Mouse (Mus musculus): ENCODE data around the gene Csrnp1. TPM values are rescaled to one million over a fixed set of nuclear protein-coding genes. Genes with fewer than 3 reads are reported as not detected.
A peak's percentile ranks its signal among the peaks of the same experiment; 100 is the strongest.

Csrnp1 gene
- polyA plus RNA-seq, 1 experiment from 2014 or later: 3.3 TPM

- Histone ChIP-seq H3K4me3 (no peak overlapping the region), H3K4me1 (peaks cover 12% of the 10 kb centered on the region), H3K27me3 (no peaks in the 10 kb centered on the region), H3K4me2 (peak overlapping the region; percentile 47), H3K9ac (peak overlapping the region; percentile 46; the same call in 1 of the 2 replicates), H3K27ac (no peak overlapping the region), H3K36me3 (no peaks in the 10 kb centered on the region), H3K9me3 (no peaks in the 10 kb centered on the region)
- no peak for ATAC-seq (ENCODE audit: insufficient number of reproducible peaks, insufficient read depth, low FRiP score, low TSS enrichment, low read depth)
- WGBS: 7% methylated on average over 21 of the region's 21 CpGs
Observed at GRCm38 (mm10) chr9:119962987-119963667, 21.3 kb downstream of the Csrnp1 start.

GRCm38 (mm10) chr9:119962216-119962615, 22.2 kb downstream of the Csrnp1 start:
- H3K4me2 ChIP-seq: no peak overlapping the region
- no peak for ATAC-seq (ENCODE audit: insufficient number of reproducible peaks, insufficient read depth, low FRiP score, low TSS enrichment, low read depth)
- no peak overlapping the region for H3K4me3 ChIP-seq
- H3K9ac ChIP-seq: no peak overlapping the region
- peaks cover 12% of the 10 kb centered on the region for H3K4me1 ChIP-seq
- no peaks in the 10 kb centered on the region for H3K27me3 ChIP-seq
- H3K36me3 ChIP-seq: no peaks in the 10 kb centered on the region
- WGBS: 72% methylated on average over 4 of the region's 4 CpGs
- H3K9me3 ChIP-seq: no peaks in the 10 kb centered on the region
- no peak overlapping the region for H3K27ac ChIP-seq

- Histone ChIP-seq H3K4me1 (peaks cover 12% of the 10 kb centered on the region), H3K27ac (no peak overlapping the region), H3K4me3 (no peak overlapping the region), H3K27me3 (no peaks in the 10 kb centered on the region), H3K4me2 (no peak overlapping the region), H3K36me3 (no peaks in the 10 kb centered on the region), H3K9me3 (no peaks in the 10 kb centered on the region), H3K9ac (no peak overlapping the region)
- no peak for ATAC-seq (ENCODE audit: insufficient number of reproducible peaks, insufficient read depth, low FRiP score, low TSS enrichment, low read depth)
- 86% methylated on average over 9 of the region's 9 CpGs for WGBS
Observed at GRCm38 (mm10) chr9:119958835-119959234, 25.6 kb downstream of the Csrnp1 start.

- Histone ChIP-seq H3K4me1 (peaks cover 4% of the 10 kb centered on the region; the same call in 1 of the 2 replicates), H3K27ac (no peak overlapping the region), H3K27me3 (no peaks in the 10 kb centered on the region), H3K36me3 (no peaks in the 10 kb centered on the region), H3K4me3 (no peak overlapping the region), H3K9ac (no peak overlapping the region), H3K4me2 (no peak overlapping the region), H3K9me3 (no peaks in the 10 kb centered on the region)
- WGBS: 85% methylated on average over 9 of the region's 9 CpGs
- no peak for ATAC-seq (ENCODE audit: insufficient number of reproducible peaks, insufficient read depth, low FRiP score, low TSS enrichment, low read depth)
Observed at GRCm38 (mm10) chr9:119951388-119951787, 33.1 kb downstream of the Csrnp1 start.

GRCm38 (mm10) chr9:119950434-119950833, 34.0 kb downstream of the Csrnp1 start:
- 45% methylated on average over 6 of the region's 6 CpGs for WGBS
- H3K9ac ChIP-seq: no peak overlapping the region
- no peak overlapping the region for H3K4me2 ChIP-seq
- H3K36me3 ChIP-seq: no peaks in the 10 kb centered on the region
- H3K4me1 ChIP-seq: peaks cover 4% of the 10 kb centered on the region; the same call in 1 of the 2 replicates
- H3K9me3 ChIP-seq: no peaks in the 10 kb centered on the region
- no peaks in the 10 kb centered on the region for H3K27me3 ChIP-seq
- ATAC-seq (ENCODE audit: insufficient number of reproducible peaks, insufficient read depth, low FRiP score, low TSS enrichment, low read depth): no peak
- H3K4me3 ChIP-seq: no peak overlapping the region
- no peak overlapping the region for H3K27ac ChIP-seq

- Histone ChIP-seq H3K27ac (no peak overlapping the region), H3K9me3 (no peaks in the 10 kb centered on the region), H3K9ac (no peak overlapping the region), H3K4me2 (no peak overlapping the region), H3K4me3 (no peak overlapping the region), H3K4me1 (peaks cover 4% of the 10 kb centered on the region; the same call in 1 of the 2 replicates), H3K36me3 (no peaks in the 10 kb centered on the region), H3K27me3 (no peaks in the 10 kb centered on the region)
- no peak for ATAC-seq (ENCODE audit: insufficient number of reproducible peaks, insufficient read depth, low FRiP score, low TSS enrichment, low read depth)
- 33% methylated on average over 3 of the region's 3 CpGs for WGBS
Observed at GRCm38 (mm10) chr9:119948804-119949203, 35.7 kb downstream of the Csrnp1 start.

GRCm38 (mm10) chr9:119945173-119945900, 39.1 kb downstream of the Csrnp1 start:
- Histone ChIP-seq H3K4me2 (no peak overlapping the region), H3K36me3 (no peaks in the 10 kb centered on the region), H3K9ac (no peak overlapping the region), H3K4me1 (peaks cover 1% of the 10 kb centered on the region), H3K4me3 (no peak overlapping the region), H3K27me3 (no peaks in the 10 kb centered on the region), H3K9me3 (no peaks in the 10 kb centered on the region), H3K27ac (no peak overlapping the region)
- WGBS: 67% methylated on average over 12 of the region's 12 CpGs
- ATAC-seq (ENCODE audit: insufficient number of reproducible peaks, insufficient read depth, low FRiP score, low TSS enrichment, low read depth): no peak

- WGBS: 56% methylated on average over 1 of the region's 1 CpGs
- Histone ChIP-seq H3K9me3 (no peaks in the 10 kb centered on the region), H3K4me1 (peaks cover 12% of the 10 kb centered on the region), H3K4me3 (no peak overlapping the region), H3K36me3 (no peaks in the 10 kb centered on the region), H3K9ac (no peak overlapping the region), H3K27ac (no peak overlapping the region), H3K4me2 (no peak overlapping the region), H3K27me3 (no peaks in the 10 kb centered on the region)
- ATAC-seq (ENCODE audit: insufficient number of reproducible peaks, insufficient read depth, low FRiP score, low TSS enrichment, low read depth): no peak
Observed at GRCm38 (mm10) chr9:119943326-119943725, 41.1 kb downstream of the Csrnp1 start.

- Histone ChIP-seq H3K36me3 (no peaks in the 10 kb centered on the region), H3K4me1 (peaks cover 18% of the 10 kb centered on the region), H3K9me3 (no peaks in the 10 kb centered on the region), H3K27me3 (no peaks in the 10 kb centered on the region), H3K9ac (no peak overlapping the region), H3K27ac (no peak overlapping the region), H3K4me2 (no peak overlapping the region), H3K4me3 (no peak overlapping the region)
- 74% methylated on average over 14 of the region's 14 CpGs for WGBS
- ATAC-seq (ENCODE audit: insufficient number of reproducible peaks, insufficient read depth, low FRiP score, low TSS enrichment, low read depth): no peak
Observed at GRCm38 (mm10) chr9:119941861-119942260, 42.6 kb downstream of the Csrnp1 start.

GRCm38 (mm10) chr9:119941407-119941806, 43.1 kb downstream of the Csrnp1 start:
- ATAC-seq (ENCODE audit: insufficient number of reproducible peaks, insufficient read depth, low FRiP score, low TSS enrichment, low read depth): no peak
- Histone ChIP-seq H3K27me3 (no peaks in the 10 kb centered on the region), H3K4me1 (peaks cover 20% of the 10 kb centered on the region), H3K36me3 (no peaks in the 10 kb centered on the region), H3K9me3 (no peaks in the 10 kb centered on the region), H3K9ac (no peak overlapping the region), H3K4me2 (no peak overlapping the region), H3K4me3 (no peak overlapping the region), H3K27ac (no peak overlapping the region)
- 78% methylated on average over 5 of the region's 5 CpGs for WGBS

- WGBS: 26% methylated on average over 10 of the region's 10 CpGs
- Histone ChIP-seq H3K27ac (no peak overlapping the region), H3K27me3 (no peaks in the 10 kb centered on the region), H3K9me3 (no peaks in the 10 kb centered on the region), H3K36me3 (no peaks in the 10 kb centered on the region), H3K4me1 (peaks cover 23% of the 10 kb centered on the region), H3K9ac (0 out of 2 replicates have a peak overlapping the region, but pooled peaks have one; percentile 51), H3K4me2 (no peak overlapping the region), H3K4me3 (no peak overlapping the region)
- ATAC-seq (ENCODE audit: insufficient number of reproducible peaks, insufficient read depth, low FRiP score, low TSS enrichment, low read depth): no peak
Observed at GRCm38 (mm10) chr9:119939646-119940045, 44.8 kb downstream of the Csrnp1 start.

GRCm38 (mm10) chr9:119938496-119938895, 46.0 kb downstream of the Csrnp1 start:
- no peak overlapping the region for H3K9ac ChIP-seq
- 74% methylated on average over 4 of the region's 4 CpGs for WGBS
- H3K27ac ChIP-seq: no peak overlapping the region
- H3K9me3 ChIP-seq: no peaks in the 10 kb centered on the region
- no peak overlapping the region for H3K4me2 ChIP-seq
- H3K36me3 ChIP-seq: no peaks in the 10 kb centered on the region
- H3K4me3 ChIP-seq: no peak overlapping the region
- H3K4me1 ChIP-seq: peaks cover 23% of the 10 kb centered on the region
- ATAC-seq (ENCODE audit: insufficient number of reproducible peaks, insufficient read depth, low FRiP score, low TSS enrichment, low read depth): no peak
- no peaks in the 10 kb centered on the region for H3K27me3 ChIP-seq
